Mouse (Mus musculus) ES-Bruce4 (cell line): ENCODE data around the gene Enah.

Experiments used
- CTCF ChIP-seq: IDR thresholded peaks from one replicate; pipeline ENCODE4 v1.8.1; 2011; ENCODE audit warnings: low read depth, low read length
- EP300 ChIP-seq: IDR thresholded peaks from 2 replicates; pipeline ENCODE4 v1.6.1; 2011; ENCODE audit warnings: low read depth, low read length; ENCODE audit not compliant: insufficient read depth

GRCm38 (mm10) chr1:181854829-181855228, 165.0 kb downstream of the Enah start:
- TF ChIP-seq CTCF (no peak), EP300 (no peak)
